Mouse (Mus musculus) retina, postnatal 1 day (tissue): Measurements from ENCODE around the gene Slc22a1.
A peak's percentile ranks its signal among the peaks of the same experiment; 100 is the strongest.

ENCODE experiments used
- DNase-seq: peaks from one replicate; pipeline ENCODE4 v3.0.0-alpha.2; 2012

Slc22a1 gene

DNA sequence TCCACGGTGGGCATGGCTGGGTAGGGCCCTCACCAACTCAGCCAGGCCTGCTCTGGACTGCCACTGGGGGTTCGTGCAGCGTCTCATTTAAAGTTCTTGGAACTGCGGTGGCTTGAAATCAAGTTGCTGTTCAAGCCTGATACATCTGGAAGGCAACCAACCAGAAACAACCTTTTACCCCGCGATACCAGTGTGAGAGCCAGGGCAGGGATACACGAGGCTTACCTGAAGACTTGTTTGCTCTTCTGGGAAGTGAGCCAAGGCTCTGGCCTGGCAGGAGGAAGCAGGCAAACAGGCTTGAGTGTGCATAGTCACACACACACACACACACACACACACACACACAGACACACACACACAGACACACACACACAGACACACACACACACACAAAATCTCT, at the start of gene Slc22a1:
Slc22a1 (minus strand) TSS at position 184 of the 400 bp plus-strand sequence.
- no peak for DNase-seq

DNA sequence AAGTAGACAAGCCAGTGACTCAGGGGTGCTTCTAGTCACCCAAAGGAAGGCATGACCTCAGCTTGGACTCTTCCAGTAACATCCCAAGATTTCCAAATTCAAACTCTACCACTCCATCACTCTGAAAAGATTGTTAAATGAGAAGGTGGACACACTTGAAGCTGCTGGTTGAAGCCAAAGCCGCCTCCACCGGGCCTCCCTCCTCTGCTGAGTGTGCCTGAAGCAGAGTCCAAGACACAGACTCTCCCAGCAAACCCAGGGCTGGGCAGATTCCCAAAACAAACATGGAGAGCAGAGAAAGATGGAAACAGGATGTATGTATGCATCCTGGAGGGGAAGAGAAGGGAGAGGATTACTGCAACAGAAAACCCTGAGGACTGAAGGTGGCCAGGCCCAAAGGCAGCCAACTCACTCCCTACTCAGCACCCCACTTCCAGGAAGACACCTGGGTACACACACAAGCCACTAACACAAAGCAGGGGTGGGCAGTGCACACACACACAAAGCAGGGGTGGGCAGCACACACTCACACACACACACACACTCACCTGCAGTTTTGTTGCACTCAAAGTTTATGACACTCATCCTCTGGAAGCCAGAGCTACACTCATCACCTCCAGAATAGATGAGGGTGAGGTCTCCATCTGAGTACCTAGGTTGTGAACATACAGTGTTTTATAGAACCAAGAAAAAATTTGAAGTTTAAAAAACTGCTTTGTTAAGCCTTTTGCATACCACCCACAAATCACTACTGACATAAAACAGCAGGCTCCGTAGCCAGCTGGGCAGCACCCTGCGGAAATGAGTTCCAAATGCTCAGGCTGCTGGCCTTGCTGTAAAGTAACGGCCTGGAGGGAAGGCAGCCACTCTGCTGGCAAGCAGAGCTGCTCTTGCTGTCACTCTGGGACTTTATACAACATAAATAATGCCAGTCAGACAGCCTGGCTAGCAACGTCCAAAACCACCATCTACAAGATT, 49.4 kb upstream of the Slc22a1 start:
- no peak for DNase-seq

DNA sequence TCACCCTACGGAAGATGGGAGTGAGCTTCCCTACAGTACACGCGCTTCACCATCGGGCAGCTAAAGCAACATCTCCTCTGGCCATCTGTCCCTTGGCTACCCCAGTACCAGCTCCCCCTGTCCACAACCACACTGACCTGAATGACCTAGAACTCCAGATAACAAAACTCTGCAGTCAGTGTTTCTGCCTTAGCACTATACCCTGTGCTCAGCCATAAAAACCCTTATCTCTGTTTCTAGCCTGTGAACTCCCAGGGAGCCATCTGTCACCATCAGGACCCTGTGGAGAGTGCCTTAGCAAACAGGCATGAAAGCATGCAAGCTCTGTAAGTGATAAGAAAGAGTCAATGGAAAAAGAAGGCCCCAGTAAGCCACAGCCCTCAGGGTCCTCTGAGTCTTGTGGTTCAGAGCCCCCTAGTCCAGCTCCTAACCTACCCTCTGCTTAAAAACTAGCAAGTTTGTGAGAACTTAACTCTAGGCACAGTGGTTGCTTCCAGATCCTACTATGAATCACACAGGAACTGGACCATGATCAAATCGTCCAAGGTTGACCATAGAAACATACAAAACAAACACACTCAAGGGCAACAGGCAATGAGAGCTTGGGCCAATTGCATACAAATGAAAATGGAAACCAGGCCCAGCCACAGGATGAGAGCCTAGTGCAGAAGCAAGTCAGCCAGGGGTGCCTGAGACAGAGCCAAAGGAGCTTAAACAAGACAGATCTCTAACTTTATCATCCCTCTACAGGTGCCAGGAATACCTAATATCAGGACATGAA, 48.5 kb upstream of the Slc22a1 start:
- no peak for DNase-seq

DNA sequence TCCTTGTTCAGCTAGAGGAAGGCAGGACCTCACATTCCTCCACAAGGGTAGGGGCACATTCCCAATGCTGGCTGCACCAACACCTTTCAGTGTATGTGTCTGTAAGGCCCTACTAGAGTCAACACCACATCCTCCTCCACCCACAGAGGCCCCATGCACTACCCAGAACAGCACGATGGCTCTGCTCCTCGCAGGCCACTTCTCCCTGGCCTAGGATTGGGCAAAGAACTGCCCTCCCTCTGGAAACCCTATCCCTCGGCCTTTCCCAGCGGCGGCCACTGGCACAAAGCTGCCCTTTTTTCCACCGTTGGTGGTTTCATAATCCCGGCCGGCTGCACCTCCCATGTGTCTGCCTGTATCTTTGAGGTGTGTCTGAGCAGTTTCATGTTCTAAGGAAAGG, 47.0 kb upstream of the Slc22a1 start:
- DNase-seq, result no peak

DNA sequence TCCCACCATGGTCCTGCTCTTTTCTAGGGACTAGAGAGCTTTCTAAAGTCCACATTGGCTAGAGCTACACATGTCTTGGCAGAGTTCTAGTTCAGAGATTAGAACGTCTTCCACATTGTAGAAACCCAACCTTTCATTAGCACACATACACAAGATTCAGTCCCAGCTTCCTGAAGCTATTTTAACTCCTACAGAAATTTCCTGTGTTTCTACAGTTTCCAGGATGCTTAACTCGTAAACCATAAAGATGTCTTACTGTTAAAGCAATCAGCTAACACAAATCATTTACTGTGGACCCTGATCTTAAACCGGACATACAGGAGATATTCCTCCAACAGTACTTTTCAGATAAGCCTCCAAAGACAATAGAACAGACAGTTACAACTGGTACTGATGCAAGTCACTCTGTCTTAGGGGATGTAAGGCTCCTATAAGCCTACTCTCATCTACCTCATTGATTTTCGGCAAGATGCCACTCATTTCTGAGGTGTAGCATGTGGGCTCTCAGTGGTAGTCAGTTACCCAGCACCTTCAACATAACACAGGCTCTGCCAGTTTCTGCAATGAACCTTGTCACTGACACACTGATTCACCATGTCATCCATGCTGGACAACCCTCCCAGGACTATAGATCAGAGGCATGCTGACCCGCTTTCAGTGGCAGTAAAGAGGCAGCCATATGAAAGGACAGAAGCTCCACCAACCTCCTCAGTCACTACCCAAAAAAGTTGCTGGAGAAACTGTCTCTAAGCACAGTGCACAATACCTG, 45.7 kb upstream of the Slc22a1 start:
- DNase-seq, result no peak

DNA sequence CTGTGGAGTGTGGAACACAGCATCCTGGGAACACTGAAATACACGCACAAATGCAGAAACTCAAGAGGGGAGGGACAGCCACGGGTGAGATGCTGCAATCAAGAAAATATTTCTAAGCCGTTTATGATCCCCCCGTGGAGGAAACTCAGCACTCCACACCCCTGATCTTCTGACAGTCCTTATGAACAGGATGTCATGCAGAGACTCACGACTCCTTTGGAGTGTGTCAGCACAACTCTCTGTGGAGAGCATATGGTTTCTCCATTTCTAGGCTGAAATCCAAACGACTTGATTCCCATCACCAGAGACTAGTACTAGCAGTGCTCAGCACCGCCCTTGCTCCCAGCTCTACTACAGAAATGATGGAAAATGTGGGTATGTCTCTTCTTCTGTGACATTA, 42.6 kb upstream of the Slc22a1 start:
- DNase-seq, result no peak

DNA sequence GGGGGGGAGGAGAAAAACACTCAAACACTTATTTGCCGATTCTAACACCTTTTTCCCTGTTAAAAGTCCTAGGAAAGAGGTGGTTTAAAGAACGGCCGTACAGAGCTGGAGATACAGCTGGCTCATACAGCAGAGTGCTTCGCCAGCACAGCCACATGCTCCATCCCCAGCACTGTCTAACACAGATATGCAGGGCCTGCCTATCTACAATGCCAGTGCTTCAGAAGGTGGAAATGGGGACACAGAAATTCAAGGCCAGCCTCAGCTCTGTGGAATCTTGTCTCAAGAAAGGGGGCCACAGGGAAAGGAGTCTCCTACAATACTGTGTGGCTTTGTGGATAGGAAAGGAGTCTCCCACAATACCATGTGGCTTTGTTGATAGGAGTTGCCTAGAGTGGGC, 41.8 kb upstream of the Slc22a1 start:
- DNase-seq, result no peak

DNA sequence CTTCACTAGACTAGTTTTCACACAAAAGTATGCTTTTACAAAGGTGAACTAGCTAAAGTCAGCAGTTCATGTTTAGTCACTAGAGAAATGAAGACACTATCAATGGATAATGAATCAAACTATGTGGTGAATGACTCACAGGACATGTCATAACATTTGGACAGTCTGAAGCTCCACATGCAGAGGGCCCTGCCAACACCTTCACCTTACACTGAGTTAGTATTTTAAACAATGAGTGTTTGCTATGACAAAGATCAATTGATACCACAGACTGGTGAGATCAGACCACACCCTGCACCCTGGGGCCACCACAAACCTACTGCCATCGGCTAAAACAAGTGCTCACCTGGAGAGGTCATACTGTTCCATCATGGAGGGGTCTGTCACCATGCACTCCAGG, 39.4 kb upstream of the Slc22a1 start:
- no peak for DNase-seq

DNA sequence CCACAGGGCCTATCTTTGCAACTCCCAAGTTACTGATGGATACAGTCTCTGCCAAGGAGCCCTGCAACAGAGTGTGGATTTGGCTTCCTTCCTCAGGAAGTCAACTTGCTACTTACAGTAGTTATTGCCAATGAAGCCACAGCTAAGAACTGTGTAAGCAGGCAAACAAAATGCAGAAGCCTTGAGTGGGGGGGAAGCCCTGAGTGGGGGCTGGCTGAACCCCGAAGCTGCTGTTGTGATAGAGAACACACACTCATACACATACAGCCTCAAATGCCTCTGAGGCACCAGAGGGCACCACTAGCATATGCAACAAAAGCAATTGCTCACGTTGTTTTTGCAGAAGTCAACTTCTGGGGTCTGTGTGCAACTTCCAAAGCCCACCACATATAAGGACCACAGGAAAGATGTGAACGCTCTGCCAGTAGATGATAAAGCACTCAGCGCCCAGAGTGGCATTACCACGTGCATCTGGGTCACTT, 38.5 kb upstream of the Slc22a1 start:
- DNase-seq, result no peak

DNA sequence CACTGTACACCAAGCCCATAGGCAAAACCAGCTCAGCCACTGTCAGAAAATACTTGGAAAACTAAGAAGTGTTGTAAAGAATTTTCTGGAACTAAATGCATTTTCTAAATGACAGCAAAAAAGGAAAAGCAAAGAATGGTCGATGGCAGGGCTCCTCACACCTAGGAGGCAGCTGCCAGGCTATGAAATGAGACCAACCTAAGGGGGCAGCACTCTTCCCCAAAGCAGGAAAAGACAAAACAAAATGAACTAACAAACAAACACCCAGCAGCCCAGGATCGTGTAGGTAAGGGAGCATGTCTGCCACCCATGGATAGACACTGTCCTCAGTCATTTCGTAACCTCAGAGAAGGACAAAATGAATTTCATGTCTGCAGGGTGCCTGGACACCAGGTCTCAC, 37.4 kb upstream of the Slc22a1 start:
- no peak for DNase-seq

DNA sequence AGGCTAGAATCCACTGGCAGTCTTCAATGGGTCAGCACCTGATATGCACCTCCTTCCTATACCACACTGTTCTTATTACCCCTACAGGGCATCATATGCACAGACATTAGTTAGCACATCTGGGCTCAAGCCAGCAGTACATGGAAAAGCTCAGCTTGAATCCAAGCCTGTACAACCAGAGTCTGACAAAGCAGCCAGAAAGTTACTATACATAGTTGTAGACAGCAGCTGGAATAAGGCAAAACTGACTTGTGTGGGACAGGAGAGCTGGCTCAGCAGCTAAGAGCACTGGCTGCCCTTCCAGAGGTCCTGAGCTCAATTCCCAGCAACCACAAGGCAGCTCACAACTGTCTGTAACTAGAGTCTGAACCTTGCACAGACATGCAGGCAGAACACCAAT, 36.6 kb upstream of the Slc22a1 start:
- no peak for DNase-seq

DNA sequence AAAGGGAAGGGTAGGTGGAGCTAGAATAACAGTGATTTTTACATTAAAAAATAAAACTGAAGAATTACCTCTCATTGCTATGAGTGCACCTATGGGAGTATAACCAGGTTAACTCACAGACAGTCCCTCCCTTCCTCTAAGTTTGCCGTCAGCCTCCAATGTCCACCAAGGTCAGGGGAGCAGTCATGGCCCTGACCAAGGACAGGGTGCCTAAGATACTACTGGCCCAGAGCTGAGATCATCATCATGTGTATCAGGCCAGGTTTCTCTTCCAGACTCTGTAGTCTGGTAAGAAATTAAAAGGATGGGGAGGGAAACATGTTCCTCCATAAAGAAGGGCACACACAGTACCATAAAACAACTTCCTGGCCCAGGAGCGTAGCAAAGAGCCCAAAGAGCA, 35.3 kb upstream of the Slc22a1 start:
- no peak for DNase-seq

DNA sequence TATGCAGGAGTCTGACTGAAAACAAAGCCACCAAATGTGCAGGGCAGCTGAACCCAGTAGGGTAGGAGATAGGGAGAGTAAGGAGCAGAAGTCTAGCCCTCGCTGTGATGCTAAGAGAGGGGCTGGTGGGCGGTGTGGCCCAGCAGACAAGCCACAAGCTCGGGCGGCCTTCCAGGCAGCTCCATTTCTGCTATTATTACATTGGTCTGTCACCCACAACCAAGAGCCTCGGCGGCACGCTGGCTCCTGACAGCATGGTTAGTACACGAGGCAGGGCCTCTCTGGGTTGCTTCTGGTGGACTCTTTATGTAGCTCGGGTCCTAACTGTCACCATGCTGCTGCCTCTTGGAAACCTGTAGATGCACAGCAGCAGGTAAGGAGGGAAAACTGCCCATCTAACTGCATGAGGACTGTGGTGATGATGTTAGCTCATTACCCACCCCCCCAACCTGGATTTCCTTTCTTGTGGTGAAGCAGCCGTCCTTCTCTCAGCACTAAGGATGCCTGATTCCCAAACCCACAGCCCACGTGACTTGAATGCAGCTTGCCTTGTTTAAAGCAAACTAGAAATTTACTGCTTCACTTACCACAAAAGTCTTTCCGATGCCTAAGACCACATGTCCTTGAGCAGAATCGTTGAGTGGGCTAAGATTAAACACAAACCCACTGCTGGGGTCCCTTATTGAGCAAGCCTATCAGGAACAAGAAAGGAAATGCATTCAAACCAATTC, 34.6 kb upstream of the Slc22a1 start:
- no peak for DNase-seq

DNA sequence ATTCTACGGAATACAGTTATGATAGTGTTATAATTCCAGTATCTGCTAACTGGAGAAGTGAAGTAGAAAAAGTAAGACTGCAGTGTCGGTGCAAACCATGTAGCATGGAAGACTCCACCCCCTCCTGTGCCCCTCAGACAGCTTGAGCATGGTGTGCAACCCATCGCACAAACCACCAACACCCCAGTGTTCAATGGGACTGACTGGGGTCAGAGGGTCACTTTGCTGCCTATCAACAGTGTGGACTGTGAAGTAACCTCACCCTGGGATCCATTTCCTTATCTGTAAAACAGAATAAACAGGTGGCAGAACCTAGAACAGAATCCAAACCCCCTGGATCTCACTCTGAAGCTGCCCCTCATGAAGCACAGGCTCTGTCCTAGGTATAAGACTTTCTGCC, 32.8 kb upstream of the Slc22a1 start:
- no peak for DNase-seq

DNA sequence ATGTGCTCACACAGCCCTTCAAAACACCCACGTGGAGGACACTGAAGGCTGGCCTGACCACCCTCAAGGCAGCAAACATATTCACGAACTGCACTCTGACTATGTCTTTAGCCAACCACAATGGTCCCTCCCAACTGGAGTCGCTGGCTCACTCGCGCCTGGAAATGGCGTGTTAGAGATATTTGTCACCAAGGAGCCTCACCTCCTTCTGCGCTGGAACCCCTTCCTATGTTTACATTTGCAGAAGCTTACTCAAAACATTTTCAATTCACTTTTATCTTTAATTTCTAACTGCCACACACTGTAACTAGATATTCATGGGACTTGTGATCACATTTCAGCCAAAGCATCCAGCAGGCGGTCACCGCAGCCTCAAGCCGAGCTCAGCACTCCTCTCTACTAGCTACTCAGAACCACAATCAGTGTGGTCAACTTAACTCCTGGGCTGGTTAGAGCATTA, 31.0 kb upstream of the Slc22a1 start:
- DNase-seq, result no peak

DNA sequence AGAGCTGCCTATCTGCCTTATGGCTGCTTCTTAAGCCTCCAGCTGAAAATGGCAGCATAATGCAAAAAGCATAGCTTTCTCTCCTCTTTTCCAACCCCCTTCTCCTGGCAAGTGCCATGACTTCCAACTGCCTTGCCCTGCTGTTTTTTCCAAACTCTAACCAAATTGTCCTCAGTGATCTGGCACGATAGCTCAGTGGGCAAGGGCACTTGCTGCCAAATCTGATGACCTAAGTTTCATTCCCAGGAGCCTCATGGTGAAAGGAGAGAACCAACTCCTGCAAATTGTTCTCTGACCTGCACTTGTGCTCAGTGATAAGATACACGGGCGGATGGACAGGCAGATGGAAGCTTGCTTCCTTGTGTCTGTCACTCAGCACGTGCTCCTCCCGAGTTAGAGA, 27.3 kb upstream of the Slc22a1 start:
- no peak for DNase-seq

DNA sequence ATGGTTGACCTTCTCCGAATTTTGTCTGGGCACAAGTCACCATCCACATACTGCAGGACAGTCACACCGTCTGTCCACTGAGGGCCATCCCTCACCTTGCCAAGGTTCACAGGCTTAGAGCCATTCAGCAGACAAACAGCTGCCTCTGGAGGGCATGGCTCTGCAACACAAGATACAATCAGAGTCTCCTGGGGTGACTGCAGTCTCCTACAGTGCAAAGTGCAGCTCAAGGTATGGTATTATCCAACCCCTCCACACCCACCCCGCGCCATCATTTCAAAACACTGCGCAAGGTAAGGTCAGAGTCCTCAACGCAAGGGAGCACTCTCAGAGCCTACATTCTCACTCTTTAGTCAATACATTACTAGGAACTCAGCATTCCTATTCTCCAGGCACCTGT, 24.7 kb upstream of the Slc22a1 start:
- DNase-seq, result no peak

DNA sequence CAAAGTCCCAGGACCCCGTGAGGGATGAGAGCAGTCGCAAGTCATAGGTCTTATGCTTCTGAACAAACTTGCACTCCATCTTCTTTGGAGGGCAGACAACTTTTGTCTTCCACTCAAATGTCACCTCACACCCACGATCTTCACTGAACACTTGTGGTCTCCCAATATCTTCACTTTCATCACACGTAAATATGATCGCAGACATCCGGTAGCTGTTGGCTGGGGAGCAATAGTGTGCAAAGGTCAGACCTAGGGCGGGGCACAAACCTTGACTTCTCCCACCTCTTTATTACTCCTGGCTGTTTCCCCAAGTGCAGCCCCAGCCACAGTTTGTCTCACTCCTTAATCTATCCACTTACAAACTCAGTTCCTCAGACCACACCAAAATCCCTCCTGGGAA, 16.3 kb upstream of the Slc22a1 start:
- no peak for DNase-seq

DNA sequence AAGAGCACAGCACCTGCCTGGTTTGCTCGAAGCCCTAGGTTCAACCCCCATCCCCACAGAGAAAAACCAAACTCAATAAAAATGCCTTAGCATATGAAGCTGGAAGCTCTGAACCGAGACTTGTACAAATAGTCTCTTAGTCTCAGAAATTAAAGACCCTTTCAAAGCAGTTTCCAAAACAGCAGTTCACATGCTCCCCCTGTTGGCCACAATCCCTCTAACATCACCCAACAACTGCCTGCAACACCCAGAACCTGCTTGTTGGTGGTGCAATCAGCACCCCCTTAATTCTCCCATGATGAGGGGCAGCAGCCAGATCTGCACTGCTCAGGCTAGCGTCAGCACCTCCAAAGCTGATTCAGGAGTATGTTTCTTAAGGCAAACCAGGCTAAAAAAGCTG, 13.9 kb upstream of the Slc22a1 start:
- DNase-seq, result peak; percentile 9

DNA sequence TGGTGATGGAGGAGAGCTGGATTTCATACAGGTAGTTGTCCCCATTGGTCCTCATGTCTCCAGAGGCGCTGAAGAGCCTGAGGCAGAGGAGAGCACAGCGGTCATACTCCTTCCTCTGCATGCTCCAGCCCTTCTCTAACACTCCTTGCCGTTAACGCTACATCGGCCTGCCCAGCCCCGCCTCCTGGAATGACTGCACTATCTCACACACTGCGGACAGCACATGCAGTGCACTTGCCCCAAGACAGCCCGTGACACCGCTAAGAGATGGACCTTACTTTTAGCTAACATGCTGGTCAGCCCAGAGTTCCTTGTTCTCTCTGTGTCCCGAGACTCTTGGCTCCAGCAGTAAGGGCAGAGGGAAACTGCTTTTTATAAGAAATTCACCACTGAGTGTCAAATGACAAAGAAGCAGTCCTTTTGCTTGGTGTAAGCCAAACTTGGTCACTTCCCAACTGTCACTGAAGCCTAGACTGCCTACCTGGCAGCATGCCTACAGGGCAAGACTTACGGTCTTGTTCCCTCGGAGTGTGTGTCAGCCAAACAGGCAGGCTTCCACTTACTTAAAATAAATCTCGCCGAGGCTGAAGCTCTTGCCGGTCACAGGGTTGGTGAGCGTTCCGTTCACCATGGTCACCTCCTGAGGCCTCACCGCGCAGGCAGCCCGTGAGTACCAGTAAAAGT, 12.9 kb upstream of the Slc22a1 start:
- no peak for DNase-seq

DNA sequence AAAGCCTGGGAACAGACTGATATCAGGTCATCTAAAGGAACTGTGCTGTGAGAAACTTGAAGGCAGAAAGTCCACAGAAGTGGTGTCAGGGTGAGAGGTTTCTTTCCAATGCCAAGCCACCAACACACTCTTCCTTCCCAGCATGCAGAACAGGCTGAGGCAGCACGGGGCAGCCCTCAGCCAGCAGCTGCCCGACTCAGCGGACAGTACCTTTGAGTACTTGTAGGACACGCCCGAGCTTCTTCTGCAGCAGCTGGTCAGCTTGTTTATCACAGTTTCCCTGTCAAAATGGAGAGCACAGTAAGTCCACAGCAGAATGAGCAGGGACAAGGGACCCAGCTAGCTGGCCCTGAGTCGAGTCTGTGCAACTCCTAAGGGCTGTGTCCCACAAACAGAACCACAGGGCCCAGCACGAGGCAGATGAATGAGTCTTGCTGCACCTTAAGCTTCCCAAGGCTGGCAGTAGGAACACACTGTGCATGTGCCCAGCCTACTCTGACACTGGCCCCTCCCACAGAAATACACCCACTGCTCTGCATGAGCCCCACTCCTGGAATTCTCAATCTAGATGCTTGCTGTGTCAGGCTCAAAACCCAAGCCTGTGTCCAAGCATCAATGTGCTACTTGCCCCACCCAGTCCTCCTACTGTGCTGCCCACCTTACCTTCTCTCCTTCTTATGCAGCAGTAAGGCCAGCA, 9.4 kb upstream of the Slc22a1 start:
- no peak for DNase-seq
